Mouse (Mus musculus) ES-Bruce4 (cell line): Measurements from ENCODE around the gene 4930480E11Rik.

ENCODE experiments used
- CTCF ChIP-seq: IDR thresholded peaks from one replicate; pipeline ENCODE4 v1.8.1; 2011; ENCODE audit warnings: low read depth, low read length
- EP300 ChIP-seq: IDR thresholded peaks from 2 replicates; pipeline ENCODE4 v1.6.1; 2011; ENCODE audit warnings: low read depth, low read length; ENCODE audit not compliant: insufficient read depth

GRCm38 (mm10) chrX:78369343-78369742 lies at the start of gene 4930480E11Rik:
- TF ChIP-seq EP300: no peak
- no peak for TF ChIP-seq CTCF
